Mouse (Mus musculus) hindbrain, embryonic 15.5 days (tissue): ENCODE measurements around the gene Nos1ap. TPM values are rescaled to one million over a fixed set of nuclear protein-coding genes. Genes with fewer than 3 reads are reported as not detected.

Experiments
- ATAC-seq: fragments of 200-750 bp; cut with Nextera tagmentation; 2 replicates; pipeline ENCODE4 v1.8.0; 2017; ENCODE audit warnings: low read depth, moderate number of reproducible peaks, moderate TSS enrichment; ENCODE audit not compliant: low FRiP score
- H3K27ac ChIP-seq: fragments of 300-500 bp; sonication (generic); replicated peaks from 2 replicates; pipeline ENCODE4 v1.5.1; 2015; ENCODE audit warnings: mild to moderate bottlenecking, inconsistent platforms
- H3K27me3 ChIP-seq: fragments of 300-500 bp; sonication (generic); 2 replicates; pipeline ENCODE4 v1.6.1; 2015; ENCODE audit warnings: control low read depth, inconsistent platforms
- H3K36me3 ChIP-seq: fragments of 300-500 bp; sonication (generic); 2 replicates; pipeline ENCODE4 v1.6.1; 2015; ENCODE audit warnings: control low read depth, inconsistent platforms
- H3K4me1 ChIP-seq: fragments of 300-500 bp; sonication (generic); replicated peaks from 2 replicates; pipeline ENCODE4 v1.6.1; 2015; ENCODE audit warnings: control low read depth, inconsistent platforms
- H3K4me2 ChIP-seq: fragments of 300-500 bp; sonication (generic); 2 replicates; pipeline ENCODE4 v1.6.1; 2015; ENCODE audit warnings: moderate library complexity, mild to moderate bottlenecking, inconsistent platforms
- H3K4me3 ChIP-seq: fragments of 300-500 bp; sonication (generic); 2 replicates; pipeline ENCODE4 v1.5.1; 2015; ENCODE audit warnings: mild to moderate bottlenecking, inconsistent platforms
- H3K9ac ChIP-seq: fragments of 300-500 bp; sonication (generic); 2 replicates; pipeline ENCODE4 v1.6.1; 2015; ENCODE audit warnings: inconsistent platforms
- H3K9me3 ChIP-seq: fragments of 300-500 bp; sonication (generic); 2 replicates; pipeline ENCODE4 v1.6.1; 2016; ENCODE audit warnings: control low read depth, inconsistent platforms
- WGBS: fragments of 180-500 bp; shearing (Covaris S2); methylation state at CpG from one replicate; pipeline ENCODE4 v1.1.7; 2015; 5-methylcytosine and 5-hydroxymethylcytosine counted together
- polyA plus RNA-seq: library from polyadenylated mRNA; unstranded; fragments of >200 nt; fragmentation: Nextera tagmentation; extraction: Ambion mirVana; gene quantifications from 2 replicates; pipeline ENCODE4 v1.2.1, GENCODE M21; 2015

Gene Nos1ap
- polyA plus RNA-seq, 1 experiment from 2014 or later, result 21.3 TPM

GRCm38 (mm10) chr1:170492027-170492426, 97.6 kb downstream of the Nos1ap start:
- Histone ChIP-seq H3K9ac (no peak overlapping the region), H3K4me2 (no peak overlapping the region), H3K9me3 (no peaks in the 10 kb centered on the region), H3K27ac (no peak overlapping the region), H3K4me1 (0 out of 2 replicates have a peak, but pooled peaks cover 7% of the 10 kb centered on the region), H3K27me3 (no peaks in the 10 kb centered on the region), H3K4me3 (no peak overlapping the region), H3K36me3 (no peaks in the 10 kb centered on the region)
- no peak for ATAC-seq
- 75% methylated on average over 4 of the region's 4 CpGs for WGBS

GRCm38 (mm10) chr1:170489936-170490335, 99.7 kb downstream of the Nos1ap start:
- no peaks in the 10 kb centered on the region for H3K27me3 ChIP-seq
- 92% methylated on average over 7 of the region's 7 CpGs for WGBS
- no peak overlapping the region for H3K4me3 ChIP-seq
- ATAC-seq, result no peak
- no peaks in the 10 kb centered on the region for H3K36me3 ChIP-seq
- no peak overlapping the region for H3K9ac ChIP-seq
- H3K4me1 ChIP-seq, result 0 out of 2 replicates have a peak, but pooled peaks cover 7% of the 10 kb centered on the region
- H3K27ac ChIP-seq, result no peak overlapping the region
- H3K4me2 ChIP-seq, result no peak overlapping the region
- H3K9me3 ChIP-seq, result no peaks in the 10 kb centered on the region

- H3K9me3 ChIP-seq, result no peaks in the 10 kb centered on the region
- WGBS, result 82% methylated on average over 6 of the region's 6 CpGs
- no peaks in the 10 kb centered on the region for H3K36me3 ChIP-seq
- no peak overlapping the region for H3K4me3 ChIP-seq
- H3K4me2 ChIP-seq, result no peak overlapping the region
- no peak for ATAC-seq
- 0 out of 2 replicates have a peak, but pooled peaks cover 7% of the 10 kb centered on the region for H3K4me1 ChIP-seq
- H3K9ac ChIP-seq, result no peak overlapping the region
- H3K27me3 ChIP-seq, result no peaks in the 10 kb centered on the region
- H3K27ac ChIP-seq, result no peak overlapping the region
These were observed 100.2 kb downstream of the Nos1ap start for GRCm38 (mm10) chr1:170489450-170489849.

- no peak for ATAC-seq
- Histone ChIP-seq H3K27me3 (no peaks in the 10 kb centered on the region), H3K9ac (no peak overlapping the region), H3K27ac (no peak overlapping the region), H3K4me1 (peaks cover 9% of the 10 kb centered on the region; the same call in 1 of the 2 replicates), H3K4me3 (no peak overlapping the region), H3K36me3 (no peaks in the 10 kb centered on the region), H3K9me3 (no peaks in the 10 kb centered on the region), H3K4me2 (no peak overlapping the region)
- 40% methylated on average over 4 of the region's 4 CpGs for WGBS
These were observed 104.5 kb downstream of the Nos1ap start for GRCm38 (mm10) chr1:170485119-170485518.

GRCm38 (mm10) chr1:170482236-170482905, 107.3 kb downstream of the Nos1ap start:
- Histone ChIP-seq H3K9ac (no peak overlapping the region), H3K27ac (no peak overlapping the region), H3K4me1 (peaks cover 22% of the 10 kb centered on the region), H3K36me3 (no peaks in the 10 kb centered on the region), H3K27me3 (no peaks in the 10 kb centered on the region), H3K9me3 (no peaks in the 10 kb centered on the region), H3K4me3 (no peak overlapping the region), H3K4me2 (no peak overlapping the region)
- 81% methylated on average over 7 of the region's 8 CpGs for WGBS
- no peak for ATAC-seq

GRCm38 (mm10) chr1:170481093-170481492, 108.6 kb downstream of the Nos1ap start:
- Histone ChIP-seq H3K4me3 (no peak overlapping the region), H3K9ac (no peak overlapping the region), H3K9me3 (no peaks in the 10 kb centered on the region), H3K4me1 (peaks cover 25% of the 10 kb centered on the region), H3K36me3 (no peaks in the 10 kb centered on the region), H3K27me3 (no peaks in the 10 kb centered on the region), H3K4me2 (no peak overlapping the region), H3K27ac (no peak overlapping the region)
- 65% methylated on average over 3 of the region's 3 CpGs for WGBS
- no peak for ATAC-seq

- WGBS, result 36% methylated on average over 3 of the region's 3 CpGs
- no peaks in the 10 kb centered on the region for H3K27me3 ChIP-seq
- H3K27ac ChIP-seq, result no peak overlapping the region
- peaks cover 21% of the 10 kb centered on the region for H3K4me1 ChIP-seq
- no peak overlapping the region for H3K9ac ChIP-seq
- no peak overlapping the region for H3K4me2 ChIP-seq
- H3K36me3 ChIP-seq, result no peaks in the 10 kb centered on the region
- ATAC-seq, result no peak
- H3K4me3 ChIP-seq, result no peak overlapping the region
- H3K9me3 ChIP-seq, result no peaks in the 10 kb centered on the region
These were observed 110.2 kb downstream of the Nos1ap start for GRCm38 (mm10) chr1:170479458-170479798.

- H3K4me2 ChIP-seq, result no peak overlapping the region
- H3K27ac ChIP-seq, result peak overlapping the region; percentile 20; the same call in 1 of the 2 replicates
- peaks cover 21% of the 10 kb centered on the region for H3K4me1 ChIP-seq
- H3K36me3 ChIP-seq, result no peaks in the 10 kb centered on the region
- 64% methylated on average over 4 of the region's 4 CpGs for WGBS
- no peaks in the 10 kb centered on the region for H3K27me3 ChIP-seq
- no peak for ATAC-seq
- no peaks in the 10 kb centered on the region for H3K9me3 ChIP-seq
- no peak overlapping the region for H3K4me3 ChIP-seq
- H3K9ac ChIP-seq, result no peak overlapping the region
These were observed 110.7 kb downstream of the Nos1ap start for GRCm38 (mm10) chr1:170478791-170479457.

- peak overlapping the region; percentile 20; the same call in 1 of the 2 replicates for H3K27ac ChIP-seq
- ATAC-seq, result peak; percentile 65; the same call in 1 of the 2 replicates
- 25% methylated on average over 10 of the region's 10 CpGs for WGBS
- H3K9ac ChIP-seq, result no peak overlapping the region
- H3K4me2 ChIP-seq, result no peak overlapping the region
- H3K27me3 ChIP-seq, result no peaks in the 10 kb centered on the region
- no peaks in the 10 kb centered on the region for H3K9me3 ChIP-seq
- H3K4me1 ChIP-seq, result peaks cover 21% of the 10 kb centered on the region
- no peaks in the 10 kb centered on the region for H3K36me3 ChIP-seq
- H3K4me3 ChIP-seq, result no peak overlapping the region
These were observed 111.7 kb downstream of the Nos1ap start for GRCm38 (mm10) chr1:170477636-170478600.

GRCm38 (mm10) chr1:170473460-170473859, 116.2 kb downstream of the Nos1ap start:
- H3K27ac ChIP-seq, result no peak overlapping the region
- peaks cover 14% of the 10 kb centered on the region for H3K4me1 ChIP-seq
- WGBS, result 89% methylated on average over 6 of the region's 6 CpGs
- no peaks in the 10 kb centered on the region for H3K27me3 ChIP-seq
- no peak overlapping the region for H3K9ac ChIP-seq
- H3K4me3 ChIP-seq, result no peak overlapping the region
- no peaks in the 10 kb centered on the region for H3K9me3 ChIP-seq
- ATAC-seq, result no peak
- H3K36me3 ChIP-seq, result no peaks in the 10 kb centered on the region
- no peak overlapping the region for H3K4me2 ChIP-seq

GRCm38 (mm10) chr1:170472861-170473260, 116.8 kb downstream of the Nos1ap start:
- no peak overlapping the region for H3K9ac ChIP-seq
- H3K36me3 ChIP-seq, result no peaks in the 10 kb centered on the region
- no peak for ATAC-seq
- H3K4me3 ChIP-seq, result no peak overlapping the region
- H3K4me1 ChIP-seq, result peaks cover 8% of the 10 kb centered on the region
- H3K27me3 ChIP-seq, result no peaks in the 10 kb centered on the region
- no peaks in the 10 kb centered on the region for H3K9me3 ChIP-seq
- H3K4me2 ChIP-seq, result no peak overlapping the region
- H3K27ac ChIP-seq, result no peak overlapping the region
